Mouse (Mus musculus) erythroblast, embryonic 14.5 days (primary cell): ENCODE measurements around the gene Nsd1. TPM values are rescaled to one million over a fixed set of nuclear protein-coding genes. Genes with fewer than 3 reads are reported as not detected.
"Not testable (repeated sequence)": the region's sequence is repeated elsewhere in the genome, so short reads cannot be mapped to it uniquely, and the experiment has no call there.

Source experiments
- H3K27me3 ChIP-seq: 2 replicates; pipeline ENCODE4 v1.6.1; 2012; ENCODE audit warnings: inconsistent platforms; ENCODE audit not compliant: control insufficient read depth
- H3K36me3 ChIP-seq: 2 replicates; pipeline ENCODE4 v1.6.1; 2012; ENCODE audit warnings: mild to moderate bottlenecking, inconsistent platforms; ENCODE audit not compliant: control insufficient read depth
- H3K4me1 ChIP-seq: 2 replicates; pipeline ENCODE4 v1.6.1; 2012; ENCODE audit warnings: inconsistent platforms; ENCODE audit not compliant: control insufficient read depth
- H3K4me3 ChIP-seq: replicated peaks from 2 replicates; pipeline ENCODE3; 2012; ENCODE audit warnings: moderate library complexity, mild to moderate bottlenecking, inconsistent platforms
- H3K9me3 ChIP-seq: 2 replicates; pipeline ENCODE4 v1.6.1; 2012; ENCODE audit warnings: low read length, inconsistent platforms, mixed read lengths; ENCODE audit not compliant: control insufficient read depth
- GATA1 ChIP-seq: IDR thresholded peaks from 2 replicates; pipeline ENCODE4 v1.6.1; 2012; ENCODE audit warnings: low read length, inconsistent platforms, mixed read lengths
- TAL1 ChIP-seq: IDR thresholded peaks from 3 replicates; pipeline ENCODE4 v1.6.1; 2012; ENCODE audit warnings: low read length, inconsistent platforms, mixed read lengths
- polyA plus RNA-seq: library from polyadenylated mRNA; stranded (reverse); fragments of >175 nt; gene quantifications from 2 replicates; pipeline ENCODE4 v1.2.3, GENCODE M21; 2012

Gene Nsd1
- polyA plus RNA-seq, 1 experiment, result 0.20 TPM

DNA sequence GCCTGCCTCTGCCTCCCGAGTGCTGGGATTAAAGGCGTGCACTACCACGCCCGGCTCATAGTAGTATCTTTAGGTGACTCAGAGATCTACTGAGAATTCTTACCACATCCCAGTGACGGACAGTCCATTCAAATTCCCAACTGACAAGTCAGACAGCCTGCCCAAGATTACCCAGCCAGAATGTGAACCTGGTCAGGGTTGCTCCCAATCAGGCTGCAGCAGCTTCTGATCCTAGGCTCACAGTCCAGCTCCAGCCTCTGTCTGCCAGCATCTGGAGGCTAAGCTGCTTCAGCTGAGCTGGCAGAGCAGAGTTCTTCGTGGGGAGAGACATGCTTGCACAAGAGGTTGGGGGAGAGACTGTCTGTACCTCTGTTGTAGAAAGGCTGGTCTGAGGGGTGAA, 26.2 kb upstream of the Nsd1 start:
- H3K36me3 ChIP-seq, result no peaks in the 10 kb centered on the region; the same call in 1 of the 2 replicates
- H3K27me3 ChIP-seq, result no peaks in the 10 kb centered on the region
- TF ChIP-seq GATA1 (no peak), TAL1 (no peak)
- H3K4me1 ChIP-seq, result peaks cover 23% of the 10 kb centered on the region
- H3K9me3 ChIP-seq, result peaks cover 7% of the 10 kb centered on the region
- no peak overlapping the region for H3K4me3 ChIP-seq

DNA sequence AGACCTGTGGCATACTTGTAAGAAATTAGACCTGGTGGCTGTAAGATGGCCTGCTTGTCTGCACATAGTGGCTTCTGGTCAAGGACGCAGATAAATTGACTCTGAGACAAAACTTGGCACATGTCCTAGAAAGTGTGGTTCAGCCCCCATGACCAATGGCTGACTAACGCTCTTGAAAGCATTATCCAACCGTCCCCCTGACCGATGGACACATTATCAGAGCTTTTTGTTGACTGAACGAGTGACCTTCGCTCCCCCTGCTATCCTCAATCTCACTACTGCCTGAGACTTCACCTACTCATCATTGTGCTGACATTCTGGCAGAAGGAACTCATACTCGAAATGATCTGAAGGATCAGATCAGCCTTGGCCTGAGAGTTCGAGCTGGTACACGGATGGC, 22.5 kb upstream of the Nsd1 start:
- not testable (repeated sequence) for H3K4me3 ChIP-seq
- H3K4me1 ChIP-seq, result peaks cover 39% of the 10 kb centered on the region

DNA sequence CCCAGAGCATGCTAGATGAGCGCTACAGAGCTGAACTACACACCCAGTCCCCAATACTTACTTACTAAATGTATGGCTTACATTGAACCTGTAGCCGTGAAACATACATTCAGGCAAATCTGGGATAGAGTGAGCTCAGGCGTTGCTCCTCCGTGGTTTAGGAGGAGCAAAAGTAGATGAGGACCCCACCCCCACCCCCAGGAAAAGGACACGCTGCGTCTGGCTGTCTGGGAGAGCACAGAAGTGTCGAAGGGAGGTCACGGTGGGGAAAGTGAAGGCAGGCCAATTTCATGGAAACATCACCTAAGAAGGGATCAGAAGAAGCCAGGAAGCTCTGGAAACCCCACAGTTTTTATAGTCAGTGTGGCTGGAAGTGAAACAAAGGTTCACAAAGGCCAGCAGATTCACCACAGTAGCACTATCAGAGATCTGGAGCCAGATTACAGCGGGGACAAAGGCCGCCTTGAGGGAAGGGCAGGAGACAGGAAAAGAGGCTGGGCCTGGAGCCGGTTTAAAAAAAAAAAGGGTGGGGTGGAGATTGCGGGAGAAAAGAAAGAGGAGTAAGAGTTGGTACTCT, 20.0 kb upstream of the Nsd1 start:
- no peaks in the 10 kb centered on the region for H3K9me3 ChIP-seq
- TF ChIP-seq TAL1 (no peak), GATA1 (peak; percentile 45; the same call in 1 of the 2 replicates)
- H3K27me3 ChIP-seq, result no peaks in the 10 kb centered on the region
- no peaks in the 10 kb centered on the region for H3K36me3 ChIP-seq
- peaks cover 26% of the 10 kb centered on the region for H3K4me1 ChIP-seq
- H3K4me3 ChIP-seq, result peak overlapping the region; percentile 70

More for the DNA sequence above, 22.5 kb upstream of the Nsd1 start:
- H3K27me3 ChIP-seq, H3K9me3 ChIP-seq, H3K36me3 ChIP-seq: not testable (repeated sequence)

DNA sequence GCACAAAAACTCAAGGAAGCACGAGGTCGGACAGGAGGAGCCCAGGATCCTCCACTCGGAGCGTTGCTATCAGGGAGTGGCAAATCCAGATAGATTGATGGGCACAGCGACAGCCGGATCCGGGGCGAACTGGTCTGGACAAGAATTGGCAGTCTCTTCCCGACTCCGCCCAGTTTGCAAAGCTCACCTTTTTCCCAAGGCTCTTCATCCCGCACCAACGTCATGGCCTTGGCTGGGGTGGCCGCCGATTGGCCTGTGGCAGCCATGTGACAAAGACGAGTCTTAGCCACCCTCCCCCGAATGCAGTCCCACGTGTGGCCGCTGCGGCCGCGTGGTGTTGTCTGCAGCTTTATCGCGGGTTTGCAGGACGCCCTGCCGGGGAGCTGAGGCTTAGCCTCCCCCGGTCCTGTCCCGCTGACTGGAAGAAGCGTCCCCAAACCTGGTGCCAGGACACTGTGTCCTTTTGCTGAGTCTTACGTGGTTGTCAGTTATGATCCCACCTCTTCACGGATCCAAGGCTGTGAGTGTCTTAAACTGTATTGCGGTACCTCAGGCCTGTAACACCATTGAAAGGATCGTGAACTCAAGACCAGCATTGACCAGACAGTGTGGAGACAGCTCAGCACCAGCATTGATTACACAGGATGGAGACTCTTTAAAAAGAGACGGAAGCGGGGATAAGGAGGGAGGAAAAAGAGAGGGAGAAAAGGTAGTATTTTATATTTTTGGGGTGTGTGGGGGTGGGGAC, 19.3 kb upstream of the Nsd1 start:
- Histone ChIP-seq H3K9me3 (no peaks in the 10 kb centered on the region), H3K4me1 (peaks cover 26% of the 10 kb centered on the region), H3K4me3 (peak overlapping the region; percentile 70), H3K36me3 (no peaks in the 10 kb centered on the region), H3K27me3 (no peaks in the 10 kb centered on the region)
- TF ChIP-seq TAL1 (peak; percentile 76), GATA1 (no peak; the same call in 1 of the 2 replicates)

GRCm38 (mm10) chr13:55191535-55191934, 18.0 kb upstream of the Nsd1 start:
- Histone ChIP-seq H3K4me3 (no peak overlapping the region), H3K4me1 (peaks cover 26% of the 10 kb centered on the region), H3K9me3 (no peaks in the 10 kb centered on the region), H3K36me3 (no peaks in the 10 kb centered on the region), H3K27me3 (no peaks in the 10 kb centered on the region)
- TF ChIP-seq TAL1 (no peak), GATA1 (no peak)

GRCm38 (mm10) chr13:55202758-55203157, 6.8 kb upstream of the Nsd1 start:
- not testable (repeated sequence) for H3K9me3 ChIP-seq, H3K4me3 ChIP-seq, H3K27me3 ChIP-seq, H3K4me1 ChIP-seq, H3K36me3 ChIP-seq

- H3K27me3 ChIP-seq, result no peaks in the 10 kb centered on the region
- TF ChIP-seq TAL1 (no peak), GATA1 (no peak)
- no peaks in the 10 kb centered on the region for H3K36me3 ChIP-seq
- H3K4me3 ChIP-seq, result no peak overlapping the region
- no peaks in the 10 kb centered on the region for H3K9me3 ChIP-seq
- peaks cover 4% of the 10 kb centered on the region for H3K4me1 ChIP-seq
Observed at GRCm38 (mm10) chr13:55203740-55204139, 5.8 kb upstream of the Nsd1 start.

- Histone ChIP-seq H3K36me3 (no peaks in the 10 kb centered on the region), H3K27me3 (no peaks in the 10 kb centered on the region), H3K9me3 (peaks cover under 1% of the 10 kb centered on the region), H3K4me1 (peaks cover 15% of the 10 kb centered on the region), H3K4me3 (no peak overlapping the region)
- TF ChIP-seq TAL1 (no peak), GATA1 (no peak)
Observed at GRCm38 (mm10) chr13:55204667-55205389, 4.8 kb upstream of the Nsd1 start.

GRCm38 (mm10) chr13:55205448-55206205, 4.0 kb upstream of the Nsd1 start:
- peaks cover 23% of the 10 kb centered on the region for H3K4me1 ChIP-seq
- H3K36me3 ChIP-seq, result no peaks in the 10 kb centered on the region
- TF ChIP-seq GATA1, result no peak
- TF ChIP-seq TAL1, result no peak
- H3K4me3 ChIP-seq, result no peak overlapping the region
- peaks cover 2% of the 10 kb centered on the region for H3K9me3 ChIP-seq
- H3K27me3 ChIP-seq, result no peaks in the 10 kb centered on the region
